Mouse (Mus musculus) CH12.LX (cell line): ENCODE data around the gene C1qtnf9.

ENCODE experiments used
- CTCF ChIP-seq, 2 experiments: IDR thresholded peaks in 1 of 2; conservative IDR thresholded peaks in 1 of 2; 2 replicates each; pipeline ENCODE4 v1.5.1; 2011 to 2012; ENCODE audit warnings: low read depth in 2 of 2, low read length in 2 of 2, improper control_type of control experiment in 1 of 2, inconsistent platforms in 1 of 2, mild to moderate bottlenecking in 1 of 2, moderate library complexity in 1 of 2
- MXI1 ChIP-seq: IDR thresholded peaks from 2 replicates; pipeline ENCODE4 v1.6.1; 2011; ENCODE audit warnings: mild to moderate bottlenecking, low read depth, low read length, improper control_type of control experiment
- RAD21 ChIP-seq: IDR thresholded peaks from 2 replicates; pipeline ENCODE4 v1.6.1; 2011; ENCODE audit warnings: low read depth, mild to moderate bottlenecking, low read length, improper control_type of control experiment, moderate library complexity
- ZMIZ1 ChIP-seq: IDR thresholded peaks from 2 replicates; pipeline ENCODE4 v1.6.1; 2012; ENCODE audit warnings: low read depth, mild to moderate bottlenecking, inconsistent platforms, low read length, improper control_type of control experiment

DNA sequence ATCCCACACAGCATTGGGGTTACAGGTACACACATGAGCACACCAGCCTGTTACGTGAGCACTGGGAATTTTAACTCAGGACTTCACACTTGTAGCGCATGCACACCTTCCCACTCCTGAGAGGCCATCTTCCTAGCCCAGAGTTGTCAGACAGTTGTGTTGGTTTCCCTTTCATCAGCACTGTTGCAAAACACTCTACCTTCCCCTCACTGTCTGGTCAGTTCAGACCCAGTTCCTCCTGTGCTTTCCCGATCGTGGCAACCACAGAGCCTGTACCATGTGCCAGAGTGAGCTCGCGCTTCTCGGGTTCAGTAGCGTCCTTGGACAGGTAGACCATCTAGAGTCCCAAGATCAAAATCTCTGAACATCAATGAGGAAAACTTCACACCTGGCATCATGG is 10.7 kb upstream of the C1qtnf9 start:
- no peak for TF ChIP-seq CTCF (conservative IDR thresholded peaks at IDR 0.05 in 1 of 2, IDR thresholded peaks at IDR 0.05 in 1 of 2; ENCODE audit: low read depth in 2 of 2, low read length in 2 of 2)
- TF ChIP-seq RAD21: no peak
- TF ChIP-seq MXI1: no peak
- TF ChIP-seq ZMIZ1: no peak
